Mouse (Mus musculus) forebrain, embryonic 15.5 days (tissue): ENCODE data around the gene Ehbp1. TPM values are rescaled to one million over a fixed set of nuclear protein-coding genes. Genes with fewer than 3 reads are reported as not detected.

Experiments used
- ATAC-seq: fragments of 200-750 bp; cut with Nextera tagmentation; replicated peaks from 2 replicates; pipeline ENCODE4 v1.8.0; 2017; ENCODE audit warnings: mild to moderate bottlenecking, moderate TSS enrichment, moderate library complexity
- H3K27ac ChIP-seq: fragments of 300-500 bp; sonication (generic); replicated peaks from 2 replicates; pipeline ENCODE4 v1.5.1; 2015; ENCODE audit warnings: mild to moderate bottlenecking, inconsistent platforms
- H3K27me3 ChIP-seq: fragments of 300-500 bp; sonication (generic); 2 replicates; pipeline ENCODE4 v1.6.1; 2015; ENCODE audit warnings: inconsistent platforms
- H3K36me3 ChIP-seq: fragments of 300-500 bp; sonication (generic); 2 replicates; pipeline ENCODE4 v1.6.1; 2015; ENCODE audit warnings: mild to moderate bottlenecking, inconsistent platforms
- H3K4me1 ChIP-seq: fragments of 300-500 bp; sonication (generic); 2 replicates; pipeline ENCODE4 v1.6.1; 2015; ENCODE audit warnings: inconsistent platforms
- H3K4me2 ChIP-seq: fragments of 300-500 bp; sonication (generic); replicated peaks from 2 replicates; pipeline ENCODE4 v1.6.1; 2015; ENCODE audit warnings: mild to moderate bottlenecking, inconsistent platforms
- H3K4me3 ChIP-seq: fragments of 300-500 bp; sonication (generic); 2 replicates; pipeline ENCODE4 v1.5.1; 2015; ENCODE audit warnings: mild to moderate bottlenecking, inconsistent platforms
- H3K9ac ChIP-seq: fragments of 300-500 bp; sonication (generic); replicated peaks from 2 replicates; pipeline ENCODE4 v1.6.1; 2015; ENCODE audit warnings: mild to moderate bottlenecking, inconsistent platforms
- H3K9me3 ChIP-seq: fragments of 300-500 bp; sonication (generic); 2 replicates; pipeline ENCODE4 v1.6.1; 2016; ENCODE audit warnings: inconsistent platforms
- WGBS: fragments of 180-500 bp; shearing (Covaris S2); methylation state at CpG from one replicate; pipeline ENCODE4 v1.1.7; 2015; ENCODE audit warnings: mixed read lengths; 5-methylcytosine and 5-hydroxymethylcytosine counted together
- polyA plus RNA-seq: library from polyadenylated mRNA; unstranded; fragments of >200 nt; fragmentation: Nextera tagmentation; extraction: Ambion mirVana; gene quantifications from 2 replicates; pipeline ENCODE4 v1.2.1, GENCODE M21; 2015

Gene Ehbp1
- polyA plus RNA-seq, 1 experiment from 2014 or later = 21.2 TPM

DNA sequence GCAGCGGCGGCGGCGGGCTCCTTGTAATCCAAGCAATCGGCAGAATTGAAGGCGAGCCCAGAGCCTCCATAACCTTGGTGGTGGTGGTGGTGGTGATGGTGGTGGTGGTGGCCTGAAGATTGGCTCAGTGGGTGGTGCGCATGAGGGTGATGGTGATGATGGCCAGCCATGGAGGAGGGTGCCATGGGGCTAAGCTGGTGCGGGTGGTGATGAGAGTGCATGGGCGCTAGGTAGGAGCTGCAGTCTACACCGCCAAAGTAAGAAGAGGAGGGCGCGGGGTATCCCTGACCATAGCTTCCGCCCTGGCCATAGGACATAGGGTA lies 345.8 kb downstream of the Ehbp1 start:
- Histone ChIP-seq H3K27ac (peak overlapping the region; percentile 72), H3K4me3 (peak overlapping the region; percentile 63)

GRCm38 (mm10) chr11:21995534-21996324 lies 346.4 kb downstream of the Ehbp1 start:
- Histone ChIP-seq H3K9ac (peak overlapping the region; percentile 47), H3K4me2 (peak overlapping the region; percentile 77), H3K4me3 (peak overlapping the region; percentile 63), H3K27ac (peak overlapping the region; percentile 72), H3K4me1 (peaks cover 55% of the 10 kb centered on the region), H3K36me3 (no peaks in the 10 kb centered on the region), H3K27me3 (peaks cover 13% of the 10 kb centered on the region), H3K9me3 (no peaks in the 10 kb centered on the region)
- 7% methylated on average over 27 of the region's 27 CpGs for WGBS
- ATAC-seq = no peak

More for the DNA sequence above, 345.8 kb downstream of the Ehbp1 start:
- no peaks in the 10 kb centered on the region for H3K36me3 ChIP-seq
- peak overlapping the region; percentile 77 for H3K4me2 ChIP-seq
- no peaks in the 10 kb centered on the region for H3K9me3 ChIP-seq
- H3K27me3 ChIP-seq = peaks cover 13% of the 10 kb centered on the region
- H3K4me1 ChIP-seq = peaks cover 60% of the 10 kb centered on the region
- peak overlapping the region; percentile 47 for H3K9ac ChIP-seq
- 0 out of 2 replicates have a peak, but pooled peaks have one; percentile 5 for ATAC-seq
- 9% methylated on average over 13 of the region's 13 CpGs for WGBS

DNA sequence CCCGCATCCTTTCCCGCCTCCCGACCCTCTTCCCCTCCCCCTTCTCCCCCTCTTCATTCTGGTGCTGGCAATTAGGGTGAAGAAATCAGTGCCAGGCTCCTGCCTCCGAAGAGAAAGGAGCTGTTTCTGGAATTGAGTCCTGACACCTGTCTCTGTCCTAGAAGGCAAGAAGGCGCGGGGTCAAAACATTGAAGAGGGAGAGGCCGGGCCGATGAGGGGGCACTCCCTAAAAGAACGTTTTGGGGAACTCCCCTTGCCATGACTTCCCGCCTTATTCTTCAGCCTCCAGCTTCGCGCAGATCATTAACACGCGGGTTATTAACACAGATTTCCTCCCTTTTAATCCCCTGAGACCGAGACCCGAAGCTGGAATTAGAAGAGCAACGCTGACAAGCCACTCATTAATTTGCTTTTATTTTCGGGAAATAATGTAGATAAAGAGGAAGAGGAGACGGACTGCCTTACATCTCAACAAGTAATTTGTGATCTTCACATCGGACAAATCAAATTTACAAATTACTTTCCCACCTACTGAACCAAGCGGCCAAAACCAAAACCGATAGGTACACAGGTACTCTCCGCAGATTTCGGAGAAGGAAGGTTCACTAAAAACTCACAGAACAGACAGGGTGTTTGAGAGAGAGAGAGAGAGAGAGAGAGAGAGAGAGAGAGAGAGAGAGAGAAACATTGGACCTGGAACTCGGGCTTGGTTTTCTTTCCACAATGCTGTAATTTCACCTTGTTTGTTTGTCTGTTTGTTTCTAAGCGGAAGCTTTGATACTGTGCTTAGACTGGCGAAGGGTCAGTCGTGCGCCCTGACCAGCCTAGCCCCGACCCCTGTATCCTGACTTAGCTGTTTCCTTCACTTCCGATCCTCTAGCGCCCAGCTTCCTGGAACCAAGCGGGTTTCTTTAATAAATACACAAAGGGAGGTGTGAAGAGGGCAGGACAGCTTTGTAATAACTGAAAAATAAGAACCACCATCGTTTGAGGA lies 347.4 kb downstream of the Ehbp1 start:
- Histone ChIP-seq H3K4me1 (peaks cover 46% of the 10 kb centered on the region), H3K9ac (peak overlapping the region; percentile 27; the same call in 1 of the 2 replicates), H3K36me3 (no peaks in the 10 kb centered on the region), H3K27ac (peak overlapping the region; percentile 65), H3K4me3 (peak overlapping the region; percentile 63), H3K27me3 (peaks cover 17% of the 10 kb centered on the region), H3K4me2 (peak overlapping the region; percentile 77), H3K9me3 (no peaks in the 10 kb centered on the region)
- 5% methylated on average over 34 of the region's 34 CpGs for WGBS
- ATAC-seq = peak; percentile 1; the same call in 1 of the 2 replicates

GRCm38 (mm10) chr11:21993597-21994376 lies 348.3 kb downstream of the Ehbp1 start:
- Histone ChIP-seq H3K27ac (peak overlapping the region; percentile 47), H3K36me3 (no peaks in the 10 kb centered on the region), H3K4me3 (peak overlapping the region; percentile 63), H3K9ac (peak overlapping the region; percentile 31; the same call in 1 of the 2 replicates), H3K27me3 (peaks cover 18% of the 10 kb centered on the region), H3K4me1 (peaks cover 46% of the 10 kb centered on the region), H3K9me3 (no peaks in the 10 kb centered on the region), H3K4me2 (peak overlapping the region; percentile 77)
- 3% methylated on average over 40 of the region's 47 CpGs for WGBS
- ATAC-seq = peak; percentile 17; the same call in 1 of the 2 replicates

GRCm38 (mm10) chr11:21992761-21993596 lies 349.1 kb downstream of the Ehbp1 start:
- 4% methylated on average over 96 of the region's 96 CpGs for WGBS
- no peaks in the 10 kb centered on the region for H3K36me3 ChIP-seq
- no peaks in the 10 kb centered on the region for H3K9me3 ChIP-seq
- peak; percentile 21; the same call in 1 of the 2 replicates for ATAC-seq
- peak overlapping the region; percentile 77 for H3K4me2 ChIP-seq
- H3K4me1 ChIP-seq = peaks cover 43% of the 10 kb centered on the region
- H3K27ac ChIP-seq = 0 out of 2 replicates have a peak overlapping the region, but pooled peaks have one; percentile 47
- peak overlapping the region; percentile 63 for H3K4me3 ChIP-seq
- H3K9ac ChIP-seq = peak overlapping the region; percentile 31
- peaks cover 13% of the 10 kb centered on the region; the same call in 1 of the 2 replicates for H3K27me3 ChIP-seq

DNA sequence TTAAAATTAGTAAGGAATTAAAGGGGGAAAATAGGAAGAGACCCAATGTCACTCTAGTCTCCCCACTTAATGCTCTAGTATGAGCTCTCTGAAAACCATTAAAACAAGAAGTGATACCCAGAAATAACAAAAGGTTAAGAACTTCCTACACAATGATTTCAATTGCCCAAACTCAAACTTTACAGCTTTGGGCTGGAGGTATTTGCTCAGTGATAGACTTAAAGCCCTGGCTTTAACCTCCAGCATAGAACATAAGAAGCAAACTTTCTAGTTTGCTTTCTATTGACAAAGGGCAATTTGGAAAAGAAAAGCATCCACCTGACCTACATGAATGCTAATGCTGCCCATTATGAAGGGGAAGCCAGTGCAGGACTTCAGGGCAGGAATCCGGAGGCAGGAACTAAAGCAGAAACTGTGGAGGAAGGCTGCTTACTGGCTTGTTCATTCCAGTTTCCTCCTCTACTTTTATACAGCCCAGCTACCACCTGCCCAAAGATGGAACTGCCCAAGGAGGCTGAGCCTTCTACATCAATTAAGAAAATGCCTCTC lies 353.6 kb downstream of the Ehbp1 start:
- Histone ChIP-seq H3K36me3 (no peaks in the 10 kb centered on the region), H3K4me1 (peaks cover 9% of the 10 kb centered on the region), H3K9ac (no peak overlapping the region), H3K9me3 (no peaks in the 10 kb centered on the region), H3K4me3 (no peak overlapping the region), H3K27ac (no peak overlapping the region), H3K27me3 (peaks cover 7% of the 10 kb centered on the region; the same call in 1 of the 2 replicates), H3K4me2 (no peak overlapping the region)
- ATAC-seq = no peak
- 78% methylated on average over 1 of the region's 1 CpGs for WGBS

DNA sequence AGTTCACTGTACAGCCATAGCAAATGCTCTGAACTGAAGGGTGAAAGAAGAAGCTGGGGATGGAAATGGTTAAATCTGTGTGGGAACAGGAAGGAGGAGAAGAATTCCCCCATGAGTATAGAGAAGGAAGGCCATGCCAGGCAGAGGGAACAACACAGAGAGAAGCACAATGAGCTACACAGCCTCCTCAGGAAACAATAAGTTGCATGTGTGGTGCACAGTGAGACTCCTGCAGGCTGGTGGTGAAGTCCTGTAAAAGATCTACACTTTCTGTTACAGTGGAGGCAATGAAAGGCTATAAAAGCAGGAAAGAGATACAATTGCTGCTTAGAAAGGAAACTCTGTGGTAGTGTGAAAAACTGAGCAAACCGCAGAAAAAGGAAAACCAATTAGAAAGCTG lies 357.0 kb downstream of the Ehbp1 start:
- Histone ChIP-seq H3K9me3 (no peaks in the 10 kb centered on the region), H3K27me3 (0 out of 2 replicates have a peak, but pooled peaks cover 5% of the 10 kb centered on the region), H3K4me2 (no peak overlapping the region), H3K27ac (no peak overlapping the region), H3K36me3 (no peaks in the 10 kb centered on the region), H3K4me1 (no peaks in the 10 kb centered on the region), H3K4me3 (no peak overlapping the region), H3K9ac (no peak overlapping the region)
- 26% methylated on average over 1 of the region's 1 CpGs for WGBS
- ATAC-seq = no peak; the same call in 1 of the 2 replicates

- H3K4me3 ChIP-seq = no peak overlapping the region
- ATAC-seq = no peak
- no peak overlapping the region for H3K9ac ChIP-seq
- H3K36me3 ChIP-seq = no peaks in the 10 kb centered on the region
- no peaks in the 10 kb centered on the region for H3K9me3 ChIP-seq
- no peak overlapping the region for H3K4me2 ChIP-seq
- 84% methylated on average over 5 of the region's 5 CpGs for WGBS
- H3K27me3 ChIP-seq = no peaks in the 10 kb centered on the region
- no peak overlapping the region for H3K27ac ChIP-seq
- no peaks in the 10 kb centered on the region for H3K4me1 ChIP-seq
Observed at GRCm38 (mm10) chr11:21974005-21974531, 368.0 kb downstream of the Ehbp1 start.

- ATAC-seq = no peak
- H3K36me3 ChIP-seq = no peaks in the 10 kb centered on the region
- H3K9ac ChIP-seq = no peak overlapping the region
- no peaks in the 10 kb centered on the region for H3K9me3 ChIP-seq
- H3K4me1 ChIP-seq = no peaks in the 10 kb centered on the region
- WGBS = 87% methylated on average over 3 of the region's 3 CpGs
- no peak overlapping the region for H3K27ac ChIP-seq
- H3K27me3 ChIP-seq = no peaks in the 10 kb centered on the region
- no peak overlapping the region for H3K4me3 ChIP-seq
- no peak overlapping the region for H3K4me2 ChIP-seq
Observed at GRCm38 (mm10) chr11:21973597-21973996, 368.5 kb downstream of the Ehbp1 start.

DNA sequence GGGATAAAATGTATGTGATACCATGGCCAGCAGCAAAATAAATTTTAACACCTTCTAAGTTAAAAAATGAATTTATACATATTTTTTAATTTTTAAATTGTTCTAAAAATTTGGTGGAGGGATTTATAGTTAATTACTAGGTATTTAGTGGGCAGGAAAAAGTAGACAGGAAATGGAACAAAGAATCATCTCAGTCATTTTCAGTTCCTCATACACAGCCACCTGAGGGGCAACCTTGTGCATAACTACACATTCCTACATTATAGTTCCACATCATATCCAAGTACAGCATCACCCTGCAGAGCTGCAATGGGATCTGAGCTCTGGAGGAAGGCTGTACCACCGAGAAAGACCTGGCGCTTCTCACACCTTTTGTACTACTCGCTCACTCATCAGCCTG lies 373.2 kb downstream of the Ehbp1 start:
- WGBS = 95% methylated on average over 3 of the region's 3 CpGs
- Histone ChIP-seq H3K9me3 (no peaks in the 10 kb centered on the region), H3K4me2 (no peak overlapping the region), H3K4me3 (no peak overlapping the region), H3K9ac (no peak overlapping the region), H3K27ac (no peak overlapping the region), H3K27me3 (no peaks in the 10 kb centered on the region), H3K4me1 (no peaks in the 10 kb centered on the region), H3K36me3 (no peaks in the 10 kb centered on the region)
- no peak for ATAC-seq
